Mouse (Mus musculus): ENCODE measurements around the gene Stx16. TPM values are rescaled to one million over a fixed set of nuclear protein-coding genes. Genes with fewer than 3 reads are reported as not detected.

Gene Stx16
- 100 to 1,000 TPM; 115 to 123 TPM for total RNA-seq (2023)

GRCm38 (mm10) chr2:174075673-174076432 lies at the start of gene Stx16:
Gene Stx16 (plus strand): TSS chr2:174076308.

GRCm38 (mm10) chr2:174109991-174110782 lies 34.1 kb downstream of the Stx16 start, which contains the start of gene Npepl1:
Gene Npepl1 (plus strand): TSS chr2:174110349.

Other genes with a start within 250 kb of the Stx16 start
- gene Npepl1, start 34.0 kb downstream of the Stx16 start, total RNA-seq (2023) = 10 to 100 TPM; 71.1 to 71.6 TPM
- gene Gnas, start 208.0 kb downstream of the Stx16 start, total RNA-seq (2023) = 100 to 1,000 TPM; 543 to 547 TPM